Mouse (Mus musculus) limb, embryonic 12.5 days (tissue): ENCODE measurements around the gene Zfp36l2. TPM values are rescaled to one million over a fixed set of nuclear protein-coding genes. Genes with fewer than 3 reads are reported as not detected.

Experiments
- ATAC-seq: fragments of 200-750 bp; cut with Nextera tagmentation; 2 replicates; pipeline ENCODE4 v1.8.0; 2017; ENCODE audit warnings: low read depth, moderate TSS enrichment; ENCODE audit not compliant: insufficient number of reproducible peaks, insufficient read depth, low FRiP score, low TSS enrichment
- H3K27ac ChIP-seq: fragments of 300-500 bp; sonication (generic); 2 replicates; pipeline ENCODE4 v1.5.1; 2016; ENCODE audit warnings: mild to moderate bottlenecking, moderate library complexity
- H3K27me3 ChIP-seq: fragments of 300-500 bp; sonication (generic); 2 replicates; pipeline ENCODE4 v1.6.1; 2016; ENCODE audit warnings: mild to moderate bottlenecking, moderate library complexity
- H3K36me3 ChIP-seq: fragments of 300-500 bp; sonication (generic); 2 replicates; pipeline ENCODE4 v1.6.1; 2016; ENCODE audit warnings: mild to moderate bottlenecking, moderate library complexity
- H3K4me1 ChIP-seq: fragments of 300-500 bp; sonication (generic); replicated peaks from 2 replicates; pipeline ENCODE4 v1.6.1; 2016
- H3K4me2 ChIP-seq: fragments of 300-500 bp; sonication (generic); 2 replicates; pipeline ENCODE4 v1.6.1; 2016; ENCODE audit warnings: mild to moderate bottlenecking, moderate library complexity
- H3K4me3 ChIP-seq: fragments of 300-500 bp; sonication (generic); replicated peaks from 2 replicates; pipeline ENCODE4 v1.5.1; 2016; ENCODE audit warnings: mild to moderate bottlenecking
- H3K9ac ChIP-seq: fragments of 300-500 bp; sonication (generic); replicated peaks from 2 replicates; pipeline ENCODE4 v1.6.1; 2016; ENCODE audit warnings: mild to moderate bottlenecking, moderate library complexity
- H3K9me3 ChIP-seq: fragments of 300-500 bp; sonication (generic); 2 replicates; pipeline ENCODE4 v1.6.1; 2016; ENCODE audit warnings: mild to moderate bottlenecking, moderate library complexity
- WGBS: fragments of 180-500 bp; shearing (Covaris S2); methylation state at CpG from one replicate; pipeline ENCODE4 v1.1.7; 2016; 5-methylcytosine and 5-hydroxymethylcytosine counted together
- polyA plus RNA-seq: library from polyadenylated mRNA; unstranded; fragments of >200 nt; fragmentation: Nextera tagmentation; extraction: Ambion mirVana; gene quantifications from 2 replicates; pipeline ENCODE4 v1.2.1, GENCODE M21; 2016

Zfp36l2 gene
- polyA plus RNA-seq, 1 experiment from 2014 or later = 27.9 TPM

DNA sequence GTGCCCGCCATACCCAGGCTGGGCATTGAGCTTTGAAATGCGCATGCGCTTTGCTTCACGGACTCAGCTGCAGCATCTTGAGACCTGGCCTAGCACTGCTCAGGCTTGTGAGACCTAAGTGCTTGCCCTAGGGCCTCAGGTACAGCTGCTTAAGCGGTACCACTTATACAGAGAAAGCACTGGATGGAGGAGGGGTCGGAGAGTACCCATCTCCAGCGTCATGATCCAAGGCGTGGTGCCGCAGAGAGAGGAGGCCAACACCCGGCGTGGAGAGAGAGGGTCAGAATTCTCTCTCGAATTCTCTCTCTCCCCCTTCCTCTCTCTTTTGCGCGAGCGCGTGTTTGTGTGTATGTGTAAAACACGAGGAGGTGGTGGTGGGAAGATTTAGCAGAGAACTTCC lies 12.6 kb downstream of the Zfp36l2 start:
- H3K27ac ChIP-seq = no peak overlapping the region
- 97% methylated on average over 17 of the region's 17 CpGs for WGBS
- no peak for ATAC-seq
- no peak overlapping the region for H3K9ac ChIP-seq
- H3K4me1 ChIP-seq = peaks cover 17% of the 10 kb centered on the region
- no peak overlapping the region for H3K4me3 ChIP-seq
- no peaks in the 10 kb centered on the region for H3K27me3 ChIP-seq
- H3K9me3 ChIP-seq = peaks cover 7% of the 10 kb centered on the region; the same call in 1 of the 2 replicates
- no peak overlapping the region for H3K4me2 ChIP-seq
- H3K36me3 ChIP-seq = no peaks in the 10 kb centered on the region

- H3K9ac ChIP-seq = no peak overlapping the region
- H3K36me3 ChIP-seq = no peaks in the 10 kb centered on the region
- 86% methylated on average over 4 of the region's 4 CpGs for WGBS
- no peaks in the 10 kb centered on the region for H3K27me3 ChIP-seq
- H3K9me3 ChIP-seq = no peaks in the 10 kb centered on the region
- ATAC-seq = no peak
- no peaks in the 10 kb centered on the region for H3K4me1 ChIP-seq
- no peak overlapping the region for H3K27ac ChIP-seq
- H3K4me2 ChIP-seq = no peak overlapping the region
- no peak overlapping the region for H3K4me3 ChIP-seq
These were observed 20.4 kb downstream of the Zfp36l2 start for GRCm38 (mm10) chr17:84167377-84167776.

DNA sequence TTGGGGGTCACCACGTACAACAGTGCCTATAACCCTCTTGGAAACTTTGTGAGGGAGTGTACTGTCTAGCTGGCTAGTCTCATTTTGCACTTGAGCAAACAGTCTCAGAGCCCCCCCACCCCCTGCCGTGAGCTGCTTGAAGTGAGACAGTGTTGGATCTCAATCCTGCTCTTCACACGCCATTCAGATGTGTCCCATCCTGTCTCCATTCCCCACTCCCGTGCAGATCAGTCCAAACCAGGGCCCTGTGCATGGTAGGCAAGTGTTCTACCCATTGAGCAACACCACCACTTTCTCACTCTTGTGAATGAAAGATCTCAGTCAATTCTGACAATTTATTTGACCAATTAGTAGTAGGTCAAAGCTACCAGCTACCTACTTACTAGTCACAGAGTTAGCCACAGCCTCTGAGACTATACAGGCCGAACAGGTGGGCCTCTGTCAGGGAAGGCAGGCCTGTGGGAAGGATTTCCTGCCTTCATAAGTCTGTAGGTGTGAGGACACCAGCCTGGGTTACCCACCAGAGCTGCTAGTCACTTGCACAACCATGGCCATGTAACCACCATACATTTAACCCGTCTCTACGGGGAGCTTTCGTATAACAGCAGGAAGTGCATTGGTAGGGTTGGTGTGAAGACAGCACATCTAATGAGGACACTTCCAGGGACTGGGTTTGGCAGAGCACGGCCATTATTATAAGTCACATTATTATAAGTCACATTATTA lies 21.4 kb downstream of the Zfp36l2 start:
- no peaks in the 10 kb centered on the region for H3K36me3 ChIP-seq
- no peaks in the 10 kb centered on the region for H3K9me3 ChIP-seq
- H3K27ac ChIP-seq = no peak overlapping the region
- no peak overlapping the region for H3K4me3 ChIP-seq
- ATAC-seq = no peak
- no peaks in the 10 kb centered on the region for H3K27me3 ChIP-seq
- whole genome bisulfite sequencing = 89% methylated on average over 9 of the region's 9 CpGs
- no peak overlapping the region for H3K4me2 ChIP-seq
- H3K4me1 ChIP-seq = peaks cover 8% of the 10 kb centered on the region
- no peak overlapping the region for H3K9ac ChIP-seq

DNA sequence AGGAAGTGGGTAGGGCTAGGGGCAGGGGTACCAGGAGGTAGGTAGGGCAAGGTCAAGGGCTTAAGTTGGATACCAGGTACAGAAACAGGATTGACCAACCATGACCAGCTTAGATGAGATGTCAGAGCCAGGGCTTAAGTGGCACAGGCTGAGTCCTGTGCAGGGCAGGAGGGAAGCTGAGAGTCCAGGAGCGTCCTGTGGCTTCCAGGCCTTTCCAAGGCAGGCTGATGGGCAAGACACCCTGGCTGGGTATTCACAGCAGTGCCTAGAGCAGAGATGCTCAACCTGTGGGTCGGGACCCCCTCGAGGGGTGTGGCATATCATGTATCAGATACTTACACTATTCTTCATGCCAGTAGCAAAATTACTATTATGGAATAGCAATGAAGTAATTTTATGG lies 22.0 kb downstream of the Zfp36l2 start:
- Histone ChIP-seq H3K9ac (no peak overlapping the region), H3K4me1 (peaks cover 13% of the 10 kb centered on the region), H3K4me3 (no peak overlapping the region), H3K4me2 (no peak overlapping the region), H3K9me3 (no peaks in the 10 kb centered on the region), H3K36me3 (no peaks in the 10 kb centered on the region), H3K27me3 (no peaks in the 10 kb centered on the region), H3K27ac (no peak overlapping the region)
- WGBS = 85% methylated on average over 3 of the region's 3 CpGs
- ATAC-seq = no peak; the same call in 1 of the 2 replicates

DNA sequence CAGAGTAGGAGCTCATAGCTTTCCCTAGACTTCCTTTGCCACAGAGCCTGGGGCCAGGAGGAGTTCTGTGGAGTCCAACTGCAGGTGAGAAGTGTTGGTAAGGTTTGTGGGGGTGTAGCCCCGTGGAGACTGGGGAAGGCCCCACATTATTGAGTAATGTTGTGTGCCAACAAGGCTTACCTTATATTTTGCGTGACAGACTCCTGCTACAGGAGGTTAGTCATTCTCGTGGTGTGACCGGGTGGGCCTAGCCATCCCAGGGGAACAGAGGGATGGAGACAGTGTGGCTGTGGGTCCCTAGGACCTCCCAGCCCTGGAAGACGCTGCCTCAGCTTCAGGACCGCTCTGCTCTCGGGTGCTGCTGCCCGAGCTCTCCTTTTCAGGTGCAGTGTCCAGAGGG lies 23.6 kb downstream of the Zfp36l2 start:
- WGBS = 85% methylated on average over 8 of the region's 8 CpGs
- Histone ChIP-seq H3K4me2 (no peak overlapping the region), H3K4me3 (no peak overlapping the region), H3K36me3 (no peaks in the 10 kb centered on the region), H3K9ac (no peak overlapping the region), H3K27ac (no peak overlapping the region), H3K9me3 (no peaks in the 10 kb centered on the region), H3K27me3 (no peaks in the 10 kb centered on the region), H3K4me1 (peaks cover 19% of the 10 kb centered on the region)
- ATAC-seq = no peak

DNA sequence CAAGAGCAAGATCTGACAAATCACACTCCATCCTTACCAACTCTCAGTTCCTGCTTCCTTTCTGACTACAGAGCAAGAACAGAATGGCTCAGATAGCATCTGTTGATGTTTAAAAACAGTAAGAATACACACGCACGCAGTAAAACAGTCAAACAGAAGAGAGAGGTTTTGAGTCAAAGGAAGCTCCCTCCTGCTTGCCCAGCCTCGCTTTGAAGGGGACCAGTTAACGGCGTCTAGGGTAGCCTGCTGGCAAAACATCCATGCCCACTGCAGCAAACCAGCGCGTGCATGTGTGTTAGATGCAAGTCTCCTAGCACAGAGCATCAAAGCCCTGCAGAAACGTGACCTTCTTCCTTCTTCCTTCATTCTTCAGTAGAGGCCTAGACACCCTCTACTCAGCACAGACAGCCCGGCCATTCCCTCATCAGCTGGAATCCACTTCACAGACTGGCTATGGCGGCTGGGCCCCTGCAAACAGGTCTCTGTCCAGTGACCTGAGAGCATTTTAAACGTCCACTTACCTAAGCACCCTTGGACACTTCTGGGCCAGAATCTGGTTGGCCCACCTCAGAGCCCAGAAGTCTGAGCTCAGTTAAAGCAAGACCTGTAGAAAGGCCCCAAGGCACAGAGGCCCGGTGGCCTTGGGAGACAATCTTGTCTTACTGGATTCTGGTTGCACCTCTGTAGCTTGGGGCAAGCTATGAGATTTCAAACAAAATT lies 24.5 kb downstream of the Zfp36l2 start:
- Histone ChIP-seq H3K27me3 (no peaks in the 10 kb centered on the region), H3K9ac (no peak overlapping the region), H3K36me3 (no peaks in the 10 kb centered on the region), H3K9me3 (no peaks in the 10 kb centered on the region), H3K4me1 (peaks cover 23% of the 10 kb centered on the region), H3K4me2 (no peak overlapping the region), H3K27ac (0 out of 2 replicates have a peak overlapping the region, but pooled peaks have one; percentile 29), H3K4me3 (no peak overlapping the region)
- WGBS = 56% methylated on average over 12 of the region's 12 CpGs
- no peak for ATAC-seq

DNA sequence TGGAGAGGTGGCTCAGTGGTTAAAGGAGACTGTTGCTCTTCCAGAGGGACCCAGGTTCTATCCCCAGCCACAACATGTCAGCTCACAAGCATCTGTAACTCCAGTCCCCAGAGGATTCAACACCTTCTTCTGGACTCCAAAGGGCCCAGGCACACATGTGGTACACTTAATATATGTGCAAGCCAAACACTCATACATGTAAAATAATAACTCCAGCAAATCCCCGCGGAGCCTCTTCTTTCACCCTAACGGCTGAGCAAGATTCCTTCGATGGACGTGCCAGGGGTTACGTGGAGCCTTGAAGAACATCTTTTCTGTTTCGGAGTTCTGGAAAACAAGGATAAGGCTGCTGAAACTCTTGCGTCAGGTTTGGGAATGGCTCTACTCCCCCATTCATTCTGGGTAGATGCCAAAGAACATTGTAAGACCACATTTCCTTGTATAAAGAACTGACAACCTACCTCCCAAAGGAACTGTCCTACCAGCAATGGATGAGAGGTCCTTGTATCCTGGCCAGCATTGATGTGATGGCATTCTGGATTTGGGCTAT lies 25.5 kb downstream of the Zfp36l2 start:
- H3K4me1 ChIP-seq = peaks cover 30% of the 10 kb centered on the region

GRCm38 (mm10) chr17:84161231-84161854 lies 26.4 kb downstream of the Zfp36l2 start:
- ATAC-seq = no peak
- peak overlapping the region; percentile 59; the same call in 1 of the 2 replicates for H3K27ac ChIP-seq
- peak overlapping the region; percentile 6; the same call in 1 of the 2 replicates for H3K4me2 ChIP-seq
- H3K4me3 ChIP-seq = no peak overlapping the region
- WGBS = 33% methylated on average over 6 of the region's 6 CpGs
- 0 out of 2 replicates have a peak overlapping the region, but pooled peaks have one; percentile 44 for H3K9ac ChIP-seq
- no peaks in the 10 kb centered on the region for H3K9me3 ChIP-seq
- H3K36me3 ChIP-seq = no peaks in the 10 kb centered on the region
- H3K27me3 ChIP-seq = peaks cover 11% of the 10 kb centered on the region
- peaks cover 38% of the 10 kb centered on the region for H3K4me1 ChIP-seq

More for the DNA sequence above, 25.5 kb downstream of the Zfp36l2 start:
- Histone ChIP-seq H3K27ac (no peak overlapping the region), H3K27me3 (peaks cover 4% of the 10 kb centered on the region), H3K36me3 (no peaks in the 10 kb centered on the region), H3K9ac (no peak overlapping the region), H3K4me3 (no peak overlapping the region), H3K4me2 (no peak overlapping the region), H3K9me3 (no peaks in the 10 kb centered on the region)
- 88% methylated on average over 8 of the region's 8 CpGs for WGBS
- no peak for ATAC-seq

DNA sequence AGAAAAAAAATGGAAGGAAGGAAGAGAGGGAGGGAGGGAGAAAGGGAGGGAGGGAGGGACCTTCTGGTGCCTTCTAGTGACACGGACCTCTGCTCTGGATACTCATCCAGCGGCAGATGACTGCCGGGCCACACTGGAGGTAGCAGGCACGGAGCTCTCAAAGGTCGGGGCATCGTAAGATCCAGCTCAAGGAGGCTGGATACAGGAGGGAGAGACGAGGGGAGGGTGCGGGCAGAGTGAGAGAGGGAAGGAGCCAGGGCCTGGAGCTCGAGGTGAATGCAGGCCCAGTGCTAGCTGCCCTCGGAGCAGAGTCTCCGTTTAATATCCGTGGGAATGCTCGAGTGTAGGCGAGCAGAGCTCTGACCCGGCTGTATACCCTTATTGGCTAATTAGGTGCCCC lies 28.9 kb downstream of the Zfp36l2 start:
- WGBS = 46% methylated on average over 15 of the region's 15 CpGs
- ATAC-seq = no peak
- Histone ChIP-seq H3K27ac (no peak overlapping the region), H3K36me3 (no peaks in the 10 kb centered on the region), H3K4me3 (no peak overlapping the region), H3K4me1 (peaks cover 43% of the 10 kb centered on the region), H3K4me2 (no peak overlapping the region), H3K9me3 (no peaks in the 10 kb centered on the region), H3K9ac (no peak overlapping the region), H3K27me3 (peaks cover 21% of the 10 kb centered on the region)

DNA sequence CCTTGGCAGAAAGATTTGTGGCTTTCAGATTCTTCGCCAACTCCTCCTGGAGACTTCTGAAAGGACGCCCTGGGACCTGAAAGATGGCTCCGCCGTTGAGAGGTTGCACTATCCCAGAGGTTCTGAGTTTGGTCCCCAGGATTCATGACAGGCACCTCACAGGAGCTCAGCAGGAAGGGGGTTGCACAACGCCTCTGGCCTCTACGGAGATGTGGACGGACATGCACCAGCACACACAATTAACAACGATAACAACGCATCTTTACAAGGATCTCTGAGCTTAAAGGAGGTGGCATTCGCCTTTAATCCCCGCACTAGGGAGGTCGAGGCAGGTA lies 29.3 kb downstream of the Zfp36l2 start:
- no peaks in the 10 kb centered on the region for H3K9me3 ChIP-seq
- H3K36me3 ChIP-seq = no peaks in the 10 kb centered on the region
- H3K9ac ChIP-seq = no peak overlapping the region
- no peak for ATAC-seq
- H3K4me3 ChIP-seq = no peak overlapping the region
- peaks cover 26% of the 10 kb centered on the region for H3K27me3 ChIP-seq
- H3K4me1 ChIP-seq = peaks cover 43% of the 10 kb centered on the region
- WGBS = 89% methylated on average over 12 of the region's 12 CpGs
- no peak overlapping the region for H3K27ac ChIP-seq
- no peak overlapping the region for H3K4me2 ChIP-seq

GRCm38 (mm10) chr17:84157743-84158460 lies 29.8 kb downstream of the Zfp36l2 start:
- 37% methylated on average over 6 of the region's 6 CpGs for WGBS
- no peaks in the 10 kb centered on the region for H3K36me3 ChIP-seq
- H3K9ac ChIP-seq = no peak overlapping the region
- H3K4me2 ChIP-seq = no peak overlapping the region
- H3K27ac ChIP-seq = no peak overlapping the region
- ATAC-seq = no peak
- H3K9me3 ChIP-seq = no peaks in the 10 kb centered on the region
- H3K27me3 ChIP-seq = peaks cover 29% of the 10 kb centered on the region
- no peak overlapping the region for H3K4me3 ChIP-seq
- H3K4me1 ChIP-seq = peaks cover 43% of the 10 kb centered on the region
